ENCODE assay signal across 17 mouse cellular contexts in the genomic region with DNA sequence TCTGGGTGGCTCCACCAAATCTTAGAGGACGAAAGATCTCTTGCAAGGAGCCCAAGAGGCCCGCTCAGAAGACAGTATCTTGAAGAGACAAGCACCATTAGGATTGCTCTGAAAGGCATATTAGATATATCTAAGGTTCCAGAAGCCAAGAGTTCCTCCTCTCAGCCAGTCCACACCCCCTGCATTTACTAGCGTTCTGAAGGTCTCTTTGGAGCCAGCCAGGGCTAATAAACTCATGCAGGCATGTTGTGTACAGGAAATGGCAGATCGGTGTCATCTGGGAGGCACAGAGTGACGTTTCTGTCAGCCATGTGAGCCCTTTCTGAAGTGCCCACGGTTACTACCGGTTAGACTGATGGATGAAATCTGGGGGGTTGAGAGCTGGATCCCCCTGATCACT. TPM values are rescaled to one million over a fixed set of nuclear protein-coding genes. Genes with fewer than 3 reads are reported as not detected.
DNase-seq lines count a peak whose midpoint lies in the region.
"Had no signal": no experiment of that assay in that cellular context is flagged by ENCODE, and none has a peak within 500 bp of the region (broad histone marks: within the 10 kb centered on the region; RNA-seq: fewer than 3 reads in every experiment).

No protein-coding gene starts in this region.

- peak; percentile 80 for DNase-seq in heart, adult 11 months
- DNase-seq in heart, postnatal 4 days = no peak
- peak; percentile 19 for DNase-seq in CD4-positive, CD25-positive, alpha-beta regulatory T cell, adult 2 months (ENCODE audit: low read depth, low spot score)
- DNase-seq in induced T-regulatory cell, adult 2 months (ENCODE audit: low read depth) = peak; percentile 14
- DNase-seq in lung, postnatal 10 days = peak; percentile 22
- DNase-seq in thymus, postnatal 0 days (ENCODE audit: low spot score) = no peak
- no peak for DNase-seq in adrenal gland, adult 8-10 months
- DNase-seq in liver = no peak
- DNase-seq: adrenal gland, postnatal 10 days; cerebellum, adult 9-11 months; embryo, embryonic 11 days; forebrain, postnatal 0 days; gastrocnemius, postnatal 25 days; heart, postnatal 36 days; kidney, postnatal 36 days; thymus, postnatal 4 days had no signal

RNA-seq across cellular contexts. Expression of gene Trim16, which starts 4.2 kb away (rescaled TPM):
- total RNA-seq in heart, postnatal 4 days (2021) = 10 to 100 TPM in 1 of 2 experiments, 1 to 10 TPM in 1; 7.6 to 10.0 TPM
- 4.0 and 4.4 TPM in 2 replicates for polyA plus RNA-seq in thymus, postnatal 0 days (2015; fragmentation: Nextera tagmentation; extraction: Ambion mirVana)
- total RNA-seq in adrenal gland, adult 8-10 months (2022) = 1 to 10 TPM; 4.8 to 9.2 (median 6.5) TPM
- polyA plus RNA-seq: erythroblast, embryonic 14.5 days had no signal

RNA-seq across cellular contexts. Expression of gene Fbxw10, which starts 22.7 kb away (rescaled TPM):
- total RNA-seq in heart, postnatal 4 days (2021) = under 1 TPM in 1 of 2 experiments, not detected in 1; 0.23 TPM
- polyA plus RNA-seq in thymus, postnatal 0 days (2015; fragmentation: Nextera tagmentation; extraction: Ambion mirVana) = 2.1 and 3.0 TPM in 2 replicates
- total RNA-seq in adrenal gland, adult 8-10 months (2022) = 1 to 10 TPM; 1.1 to 2.2 (median 1.9) TPM
- polyA plus RNA-seq: erythroblast, embryonic 14.5 days had no signal

RNA-seq across cellular contexts. Expression of gene Zfp286, which starts 34.9 kb away (rescaled TPM):
- 1 to 10 TPM; 1.9 to 2.1 TPM for total RNA-seq in heart, postnatal 4 days (2021)
- polyA plus RNA-seq in thymus, postnatal 0 days (2015; fragmentation: Nextera tagmentation; extraction: Ambion mirVana) = 16.4 and 18.9 TPM in 2 replicates
- 1 to 10 TPM; 2.9 to 4.8 (median 4.3) TPM for total RNA-seq in adrenal gland, adult 8-10 months (2022)
- polyA plus RNA-seq: erythroblast, embryonic 14.5 days had no signal

RNA-seq across cellular contexts. Expression of gene Tvp23b, which starts 55.0 kb away (rescaled TPM):
- total RNA-seq in heart, postnatal 4 days (2021) = 10 to 100 TPM; 18.2 to 22.0 TPM
- 51.5 and 57.7 TPM in 2 replicates for polyA plus RNA-seq in thymus, postnatal 0 days (2015; fragmentation: Nextera tagmentation; extraction: Ambion mirVana)
- total RNA-seq in adrenal gland, adult 8-10 months (2022) = 10 to 100 TPM; 55.3 to 69.3 (median 59.9) TPM
- polyA plus RNA-seq: erythroblast, embryonic 14.5 days had no signal

Comparison
In these comparisons a context has a peak if more than half of its experiments do, and no peak if none do; other contexts are left out.
1. DNase-seq: peak in heart, adult 11 months (single experiment), CD4-positive, CD25-positive, alpha-beta regulatory T cell, adult 2 months (single experiment), induced T-regulatory cell, adult 2 months (single experiment) and lung, postnatal 10 days (single experiment); none in heart, postnatal 4 days (single experiment), thymus, postnatal 0 days (single experiment), adrenal gland, adult 8-10 months (single experiment) and liver (single experiment).